Mouse (Mus musculus) frontal cortex, postnatal 14 days (tissue): Measurements from ENCODE around the gene Klf3.
A peak's percentile ranks its signal among the peaks of the same experiment; 100 is the strongest.

Source experiments
- DNase-seq, 2 experiments: peaks; one replicate each; pipeline ENCODE4 v3.0.0; 2022; ENCODE audit warnings: low spot score in 2 of 2

The Klf3 gene

DNA sequence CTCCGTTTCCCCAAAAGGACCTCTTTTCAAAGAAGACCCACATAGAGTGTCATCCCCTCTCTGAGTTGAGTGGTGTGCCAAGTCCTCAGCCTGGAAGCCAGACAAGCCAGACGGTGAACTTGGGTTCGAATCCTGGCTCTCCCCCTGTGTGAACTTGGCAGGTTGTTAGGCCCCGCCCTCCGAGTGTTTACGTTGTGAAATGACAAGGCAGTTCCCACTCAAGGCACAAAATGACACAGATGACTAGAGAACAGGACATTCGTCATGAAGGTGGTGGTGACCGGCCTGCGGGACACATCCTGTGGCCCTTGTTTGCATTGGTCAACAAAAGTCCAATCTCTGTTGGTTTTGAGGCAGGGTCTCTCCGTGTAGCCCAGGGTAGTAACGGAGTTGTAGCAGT, 6.7 kb downstream of the Klf3 start:
- no peak for DNase-seq

DNA sequence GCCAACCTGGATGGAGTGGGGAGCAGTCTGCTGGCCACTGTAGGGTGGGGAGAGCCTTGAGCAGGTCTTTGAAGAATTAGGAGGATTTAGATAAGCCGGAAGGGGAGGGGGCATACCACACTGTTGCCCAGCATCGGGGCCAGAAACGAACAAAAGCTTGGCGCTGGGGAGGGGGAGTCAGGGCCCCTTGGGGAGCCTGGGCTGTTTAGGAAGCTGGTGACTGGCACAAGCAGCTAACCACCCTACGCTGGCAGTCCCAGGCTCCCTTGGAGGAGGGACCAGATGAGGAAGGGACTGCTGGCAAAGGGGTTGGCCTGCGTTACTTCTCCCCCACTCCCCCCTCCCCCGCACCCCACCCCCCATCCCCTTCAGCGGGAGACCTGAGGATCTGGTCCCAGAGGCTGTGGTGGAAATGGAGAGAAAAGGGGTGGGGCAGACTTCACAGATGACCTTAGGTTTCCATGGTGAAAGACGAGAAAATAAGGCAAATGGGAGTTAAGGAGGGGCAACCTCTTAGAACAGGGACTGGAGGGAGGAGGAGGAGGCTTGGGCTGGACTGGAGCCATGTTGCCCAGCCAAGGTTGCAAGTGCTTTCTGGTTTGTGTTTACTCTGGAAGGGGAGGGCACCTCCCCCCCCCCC, 7.8 kb downstream of the Klf3 start:
- DNase-seq = no peak

DNA sequence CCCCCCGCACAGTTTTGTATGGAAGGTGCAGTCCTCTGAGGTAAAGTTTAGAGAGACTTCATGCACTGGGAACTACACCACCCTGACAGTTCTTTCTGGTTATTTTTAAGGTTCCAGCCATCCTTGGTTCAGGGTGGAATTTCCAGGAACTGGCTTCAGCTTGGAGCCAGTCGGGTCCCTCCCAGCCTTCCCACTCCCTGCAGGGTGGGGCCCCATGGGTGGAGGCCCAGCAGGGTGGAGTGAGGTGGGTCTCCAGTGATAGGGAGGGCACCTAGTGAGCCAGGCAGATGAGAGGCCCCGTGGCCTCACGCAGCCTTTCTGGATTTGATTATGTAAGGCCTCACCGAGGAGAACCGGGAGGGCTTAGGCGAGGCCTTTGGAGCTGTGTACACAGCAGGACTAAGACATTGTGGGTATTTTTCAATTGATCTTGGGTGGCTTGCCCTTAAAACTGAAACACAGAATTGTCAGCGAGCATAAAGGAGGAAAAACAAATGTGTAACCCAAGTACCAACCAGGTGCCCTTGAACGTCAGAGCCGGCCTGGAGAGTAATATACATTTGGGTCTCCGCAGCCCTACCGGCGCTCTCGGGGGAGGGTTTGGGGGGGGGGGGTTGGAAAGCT, 8.4 kb downstream of the Klf3 start:
- DNase-seq = no peak

DNA sequence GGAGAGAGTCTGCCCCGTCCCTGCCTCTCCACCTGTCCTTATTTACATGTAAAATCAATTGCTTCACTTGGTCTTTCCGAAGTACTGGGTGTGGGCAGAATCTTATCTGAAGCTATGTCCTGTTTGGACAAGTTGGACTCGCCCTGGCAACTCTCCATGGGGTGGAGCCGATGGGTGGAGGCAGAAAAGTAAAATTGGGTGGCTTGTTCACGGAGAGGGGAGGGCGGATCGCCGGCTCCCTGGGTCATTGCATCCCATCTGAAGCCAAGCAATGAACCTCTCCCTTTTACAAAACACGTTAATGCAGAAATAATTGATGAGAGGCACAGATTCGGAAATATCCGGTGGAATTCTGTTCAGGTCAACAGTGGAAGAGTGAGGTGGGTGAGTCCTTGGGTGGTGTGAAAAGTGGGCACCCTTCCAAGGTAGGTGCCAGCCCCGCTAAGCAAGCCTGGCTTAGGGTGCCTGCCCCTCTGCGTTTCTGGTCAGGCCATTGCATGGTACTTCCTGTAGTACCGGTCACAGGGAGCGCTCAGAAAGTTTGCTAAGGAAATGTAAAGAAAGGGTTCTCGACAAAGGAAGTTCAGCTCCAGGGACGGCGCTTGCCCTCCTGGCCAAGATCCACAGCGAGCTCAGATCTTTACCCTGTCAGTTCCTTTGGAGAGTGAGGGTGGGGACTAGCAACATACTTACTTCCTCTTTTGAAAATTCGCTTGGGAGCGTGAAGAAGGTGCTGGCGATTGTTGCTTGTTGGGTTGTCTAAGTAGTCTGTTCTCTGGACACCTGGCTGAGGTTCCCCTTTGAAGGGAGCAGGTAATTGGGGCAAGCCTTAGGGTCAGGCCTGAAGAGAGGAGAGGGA, 9.2 kb downstream of the Klf3 start:
- no peak for DNase-seq

DNA sequence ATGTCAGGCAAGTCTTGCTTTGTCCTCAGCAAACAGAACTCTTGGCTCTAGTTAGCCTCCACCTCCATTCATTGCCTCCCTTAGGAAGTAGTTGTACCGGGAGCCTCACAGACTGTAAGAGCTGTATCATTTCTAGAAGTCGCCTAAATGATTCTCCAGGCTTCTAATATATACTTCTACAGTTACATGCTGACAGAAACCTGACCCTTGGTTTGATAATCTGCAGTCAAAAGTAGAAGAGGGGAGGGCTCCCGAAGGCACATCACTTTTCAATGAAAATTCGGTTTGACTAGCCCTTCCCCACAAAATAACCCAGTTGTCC, 9.8 kb downstream of the Klf3 start:
- no peak for DNase-seq

DNA sequence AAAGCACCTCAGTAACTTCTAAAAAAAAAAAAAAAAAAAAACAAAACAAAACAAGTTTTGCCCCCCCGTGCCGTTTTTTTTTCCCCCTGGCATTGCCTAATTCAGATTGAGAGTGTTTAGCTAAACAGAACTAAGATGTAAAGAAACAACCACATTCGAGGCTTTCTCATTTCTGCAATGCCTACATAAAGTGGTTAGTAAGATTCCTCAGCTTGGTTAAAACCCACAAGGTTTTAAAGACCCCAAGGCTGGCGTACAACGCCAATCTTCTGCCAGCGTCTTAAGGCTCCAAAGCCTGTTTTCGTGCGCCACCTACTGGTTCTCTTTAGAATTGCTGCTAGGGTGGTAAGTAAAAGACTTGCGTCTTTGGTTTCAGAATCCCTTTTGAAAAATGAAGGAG, 10.2 kb downstream of the Klf3 start:
- DNase-seq = peak; percentile 47 to 82

DNA sequence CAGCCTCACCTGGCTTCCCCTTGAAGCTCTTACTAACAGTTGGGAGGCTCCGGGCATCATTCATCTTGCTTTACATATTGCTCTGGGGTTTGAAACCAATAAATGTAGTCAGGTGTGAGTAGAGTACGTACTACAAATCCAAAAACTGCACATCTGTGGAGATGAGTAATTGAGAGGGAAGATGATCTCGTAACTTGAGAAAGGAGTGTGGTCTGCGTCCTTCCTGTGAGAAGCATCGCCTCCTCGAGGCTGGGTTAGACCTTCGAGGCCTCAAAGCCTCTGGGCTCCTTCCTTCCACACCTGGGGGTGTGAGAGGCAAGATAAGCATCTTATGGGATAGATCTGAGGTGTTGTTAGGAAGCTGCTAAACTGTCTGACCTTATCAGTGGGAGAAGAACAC, 11.2 kb downstream of the Klf3 start:
- DNase-seq = no peak

DNA sequence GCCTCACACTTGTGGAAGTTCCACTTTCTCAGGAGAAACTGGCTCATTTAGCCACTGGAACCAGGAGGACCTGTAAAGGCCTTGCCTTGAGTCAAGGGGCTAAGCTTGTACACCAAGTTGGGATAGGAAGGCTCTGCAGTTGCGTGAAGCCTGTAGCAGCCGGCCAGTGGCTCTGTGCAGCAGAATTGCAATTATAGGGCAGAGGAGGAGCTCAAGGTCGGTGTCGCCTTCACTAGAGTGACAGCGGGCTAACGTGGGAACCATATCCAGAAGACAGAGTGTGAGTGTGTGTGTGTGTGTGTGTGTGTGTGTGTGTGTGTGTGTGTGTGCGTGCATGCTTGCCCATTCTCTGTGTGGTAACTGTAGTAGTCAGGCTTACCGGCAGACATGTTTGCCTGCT, 12.4 kb downstream of the Klf3 start:
- no peak for DNase-seq

DNA sequence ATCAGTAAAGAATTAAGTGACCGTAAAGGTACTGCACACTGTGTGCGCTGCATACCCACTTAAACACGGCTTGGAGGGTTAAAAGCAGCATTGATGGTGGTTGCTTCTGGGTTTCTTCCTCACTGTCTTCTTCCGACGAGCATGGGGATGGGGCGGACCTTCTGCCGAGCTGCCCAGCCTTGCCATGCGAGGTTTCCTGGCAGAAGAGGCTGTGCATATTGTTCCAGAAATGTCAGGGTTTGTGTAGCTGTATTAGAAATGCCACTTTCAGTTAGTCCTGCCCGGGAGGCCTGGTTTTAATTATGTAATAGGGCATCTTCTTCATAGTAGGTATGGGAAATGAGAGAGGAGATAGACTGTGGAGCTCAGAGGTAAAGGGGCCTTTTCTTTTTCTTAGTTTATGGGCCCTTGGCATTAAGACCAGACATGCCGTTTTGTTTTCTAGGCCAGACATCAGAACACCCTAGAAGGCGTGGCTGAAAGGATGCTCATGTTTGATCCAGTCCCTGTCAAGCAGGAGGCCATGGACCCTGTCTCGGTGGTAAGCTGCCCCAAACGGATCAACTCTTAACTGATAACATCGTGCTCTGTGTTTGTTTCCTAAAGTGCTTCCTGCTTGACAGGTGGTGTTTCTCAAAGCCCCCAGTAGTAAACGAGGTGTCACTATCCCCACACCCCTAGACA, 13.2 kb downstream of the Klf3 start:
- no peak for DNase-seq

DNA sequence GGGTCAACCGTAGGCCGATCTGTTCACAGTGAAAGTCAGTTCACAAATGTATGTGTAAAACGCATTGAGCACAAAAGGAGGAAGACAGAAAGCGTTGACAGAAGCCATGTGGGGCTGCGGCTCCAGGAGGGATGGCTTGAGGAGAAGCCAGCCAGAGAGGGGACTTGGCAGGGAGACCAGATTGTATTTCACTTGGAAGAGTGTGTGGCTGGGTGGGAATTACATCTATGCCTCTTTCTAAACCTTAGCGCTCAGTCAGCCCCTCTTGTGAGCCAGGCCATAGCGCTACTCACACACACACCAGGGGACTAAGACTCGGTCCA, 13.7 kb downstream of the Klf3 start:
- DNase-seq = no peak

DNA sequence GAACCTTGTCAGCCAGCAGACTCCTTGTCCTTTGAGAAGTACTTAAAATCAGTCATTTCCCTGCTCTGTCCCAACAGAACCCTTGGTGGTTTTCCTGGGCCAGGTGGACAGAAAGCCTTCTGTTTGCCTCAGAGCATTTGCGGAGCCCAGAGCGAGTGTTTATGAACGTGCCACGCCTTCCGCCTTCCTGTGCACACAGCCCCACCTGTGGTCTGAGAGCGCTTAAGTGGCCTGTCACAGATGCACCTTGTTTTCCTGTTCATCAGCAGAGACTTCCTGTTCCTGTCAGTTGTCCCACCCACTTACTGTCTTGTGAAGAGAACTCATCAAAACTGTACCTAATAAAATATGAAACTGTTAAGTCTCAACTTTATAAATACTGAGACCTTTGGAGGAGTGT, 16.2 kb downstream of the Klf3 start:
- DNase-seq = no peak

DNA sequence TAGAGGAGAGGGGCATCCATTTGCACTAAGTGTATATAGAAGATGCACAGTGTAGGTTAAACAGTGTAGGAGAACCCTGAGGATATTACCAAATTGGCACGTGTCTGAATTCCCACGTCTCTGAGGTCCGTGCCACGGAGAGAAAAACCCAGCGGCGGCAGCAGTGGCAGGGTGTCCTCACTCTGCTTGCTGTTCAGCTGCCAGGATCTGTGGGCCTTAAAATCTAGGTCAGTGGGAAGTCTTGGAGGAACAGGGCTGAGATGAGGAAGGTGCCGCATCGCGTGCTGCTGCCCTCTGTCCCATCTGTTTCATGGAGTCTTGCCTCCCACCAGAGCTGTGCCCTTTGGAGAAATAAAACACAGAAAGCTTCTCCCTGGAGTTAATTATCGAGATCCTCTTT, 16.9 kb downstream of the Klf3 start:
- no peak for DNase-seq

DNA sequence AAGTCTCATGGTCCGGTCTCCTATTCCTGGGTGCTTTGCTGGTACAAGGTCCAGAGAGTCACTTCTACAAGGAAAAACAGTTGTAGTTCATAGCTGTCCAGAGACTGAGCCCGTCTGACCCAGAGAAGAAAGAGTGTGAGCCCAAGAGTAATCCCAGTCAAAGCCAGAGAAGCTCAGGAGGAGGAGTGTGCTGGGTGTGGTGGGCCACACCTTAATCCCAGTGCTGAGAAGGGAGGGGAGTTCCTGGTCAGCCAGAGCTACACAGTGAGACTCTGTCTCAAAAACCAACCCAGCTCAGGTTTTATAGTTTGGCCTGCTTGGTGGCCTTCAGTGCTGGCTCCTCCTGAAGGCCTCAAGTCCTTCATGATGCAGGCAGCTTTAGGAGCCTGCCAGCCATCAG, 18.1 kb downstream of the Klf3 start:
- no peak for DNase-seq

DNA sequence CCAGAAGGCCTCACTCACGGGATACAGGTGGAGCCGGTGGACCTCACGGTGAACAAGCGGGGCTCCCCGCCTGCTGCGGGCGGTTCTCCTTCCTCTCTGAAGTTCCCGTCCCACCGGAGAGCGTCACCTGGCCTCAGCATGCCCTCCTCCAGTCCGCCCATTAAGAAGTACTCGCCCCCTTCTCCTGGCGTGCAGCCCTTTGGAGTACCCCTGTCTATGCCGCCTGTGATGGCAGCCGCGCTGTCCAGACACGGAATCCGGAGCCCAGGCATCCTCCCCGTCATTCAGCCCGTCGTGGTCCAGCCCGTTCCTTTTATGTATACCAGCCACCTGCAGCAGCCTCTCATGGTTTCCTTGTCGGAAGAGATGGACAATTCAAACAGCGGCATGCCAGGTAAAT, 18.8 kb downstream of the Klf3 start:
- DNase-seq = no peak

DNA sequence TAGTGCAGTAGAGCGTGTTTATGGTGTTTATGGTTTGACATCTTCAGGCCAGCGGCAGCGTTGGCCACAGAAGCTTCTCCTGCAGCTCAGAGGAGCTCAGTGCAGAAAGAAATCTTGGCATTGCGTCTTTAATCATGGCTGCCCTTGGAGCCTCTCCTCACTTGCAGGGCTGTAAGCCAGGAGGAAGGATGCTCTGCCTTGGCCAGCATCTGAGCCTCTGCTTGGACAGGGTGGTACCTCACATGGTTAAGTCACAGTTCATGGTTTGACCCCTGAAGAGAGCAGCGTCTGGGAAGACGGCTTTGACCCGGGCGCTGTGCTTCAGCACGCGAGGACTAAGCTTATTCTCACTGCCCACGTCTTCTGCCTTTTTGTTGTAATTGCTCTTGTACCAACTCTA, 20.2 kb downstream of the Klf3 start:
- no peak for DNase-seq

DNA sequence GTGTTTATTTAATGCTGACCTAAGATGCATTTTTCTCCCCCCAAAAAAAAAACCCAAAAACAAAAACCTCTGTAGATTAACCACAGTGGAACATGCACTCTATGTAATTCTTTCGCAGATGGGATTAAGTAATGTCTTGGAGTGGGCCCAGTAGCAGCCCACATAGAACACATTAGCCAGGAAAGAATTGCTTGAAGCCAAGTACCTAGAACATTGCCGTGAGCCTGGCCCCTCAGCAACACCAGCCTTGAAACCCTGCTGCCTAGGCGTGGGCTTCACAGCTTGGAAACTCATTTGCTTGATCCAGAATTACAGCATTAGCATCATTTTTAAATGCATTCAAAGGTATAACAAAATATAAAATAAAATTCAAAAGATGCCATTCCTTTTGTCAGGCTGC, 21.6 kb downstream of the Klf3 start:
- DNase-seq = no peak

DNA sequence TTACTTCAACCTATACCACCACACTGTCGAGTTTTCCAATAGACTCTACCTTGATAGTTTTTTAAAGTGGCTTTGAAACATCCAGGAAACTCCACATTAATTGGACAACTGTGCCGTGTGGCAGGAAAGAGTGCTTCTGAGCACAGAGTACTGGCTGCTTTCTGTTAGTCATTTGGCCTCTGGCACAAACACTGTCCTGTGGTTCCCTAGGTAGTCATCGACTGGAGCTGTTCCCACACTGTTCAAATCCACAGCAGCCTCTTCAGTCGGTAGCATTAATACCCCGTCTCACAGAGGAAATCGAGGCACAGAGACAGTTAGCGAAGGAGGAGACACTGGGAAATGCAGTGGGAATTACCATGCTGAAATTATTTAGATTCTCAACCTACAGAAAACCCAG, 22.3 kb downstream of the Klf3 start:
- DNase-seq = no peak

DNA sequence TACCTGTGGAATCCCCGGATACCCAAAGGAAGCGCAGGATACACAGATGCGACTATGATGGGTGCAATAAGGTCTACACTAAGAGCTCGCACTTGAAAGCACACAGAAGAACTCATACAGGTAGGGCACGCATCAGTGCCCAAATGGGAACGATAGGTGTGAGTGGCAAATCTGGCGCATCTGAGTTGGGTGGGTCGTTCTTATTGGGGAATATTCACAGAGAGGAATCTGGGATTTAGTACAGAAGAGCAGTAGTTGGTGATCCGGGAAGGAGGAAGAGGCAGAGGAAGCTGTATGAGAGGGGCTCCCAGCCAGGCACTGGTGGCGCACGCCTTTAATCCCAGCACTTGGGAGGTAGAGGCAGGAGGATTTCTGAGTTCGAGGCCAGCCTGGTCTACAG, 24.0 kb downstream of the Klf3 start:
- DNase-seq = no peak

DNA sequence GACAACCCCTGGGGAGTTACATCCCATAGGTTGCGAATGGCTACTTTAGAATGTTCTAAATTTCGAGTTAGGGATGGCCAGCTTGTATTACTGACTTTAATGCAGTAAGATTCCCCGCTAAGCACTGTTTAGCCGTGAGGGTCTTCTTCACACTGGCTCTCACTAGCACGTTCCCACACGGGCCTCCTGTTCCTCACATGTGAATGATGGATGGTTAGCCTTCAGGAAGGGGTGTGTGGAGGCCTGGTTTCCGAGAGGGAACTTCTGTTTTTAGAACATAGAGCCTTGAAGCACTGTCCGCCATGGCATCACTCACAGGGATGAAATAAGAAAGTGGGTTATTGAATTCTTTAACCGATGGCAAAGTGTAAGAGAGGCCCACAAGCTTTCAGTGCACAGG, 25.1 kb downstream of the Klf3 start:
- no peak for DNase-seq

DNA sequence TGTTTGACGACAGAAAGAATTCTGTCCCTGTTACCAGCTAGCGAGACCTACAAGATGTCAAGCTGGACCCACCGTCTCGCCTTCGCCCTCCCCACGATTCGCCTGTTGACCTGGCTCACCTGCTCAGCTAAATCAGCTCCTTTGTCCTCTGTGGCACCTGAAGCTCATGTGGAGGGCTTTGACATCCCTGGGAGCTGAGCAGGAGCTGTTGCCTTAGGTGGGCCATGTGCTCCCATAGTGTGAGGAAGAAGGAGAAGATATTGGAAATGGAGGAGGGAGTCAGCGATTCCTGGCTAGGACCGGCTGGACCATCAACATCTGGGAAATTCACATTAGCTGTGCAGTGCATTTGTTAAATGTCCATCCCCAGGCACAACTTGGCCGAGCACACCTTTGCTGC, 26.4 kb downstream of the Klf3 start:
- DNase-seq = no peak

DNA sequence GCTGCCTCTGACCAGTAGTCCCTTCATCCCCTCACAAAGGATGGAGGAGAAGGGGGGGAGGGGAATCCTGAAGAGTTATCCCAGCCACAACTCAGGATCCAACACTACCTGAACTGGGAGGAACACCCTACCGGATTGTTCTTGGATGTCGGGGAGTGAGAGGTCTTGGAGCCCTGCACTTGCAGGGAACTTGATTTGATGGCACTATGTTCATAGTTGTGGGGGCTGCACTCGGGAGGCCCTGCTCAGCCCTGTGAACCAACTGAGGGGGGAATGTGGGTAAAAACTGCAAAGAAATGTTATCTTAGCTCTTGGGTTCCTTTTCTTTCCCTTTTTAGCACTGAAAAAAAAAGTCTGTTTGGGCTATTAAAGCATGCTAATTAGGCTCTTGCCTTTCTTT, 27.6 kb downstream of the Klf3 start:
- DNase-seq = no peak

DNA sequence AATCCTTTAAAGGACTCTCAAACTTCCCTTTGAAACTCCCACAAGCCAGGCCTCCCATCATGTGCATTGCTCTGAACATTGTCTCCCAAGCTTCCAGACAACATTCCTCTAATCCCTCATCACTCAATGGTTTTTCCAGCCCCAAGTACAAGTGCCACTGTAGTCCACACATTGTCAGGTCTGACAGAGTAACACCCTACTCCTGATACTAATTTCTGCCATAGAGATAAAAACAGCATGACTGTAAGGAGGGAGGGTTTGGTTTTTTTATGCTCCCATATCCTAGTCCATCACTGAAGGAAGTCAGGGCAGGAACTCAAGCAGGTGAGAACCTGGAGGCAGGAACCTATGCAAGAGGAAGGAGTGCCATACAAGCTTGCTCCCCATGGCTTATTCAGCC, 30.2 kb downstream of the Klf3 start:
- DNase-seq = no peak

DNA sequence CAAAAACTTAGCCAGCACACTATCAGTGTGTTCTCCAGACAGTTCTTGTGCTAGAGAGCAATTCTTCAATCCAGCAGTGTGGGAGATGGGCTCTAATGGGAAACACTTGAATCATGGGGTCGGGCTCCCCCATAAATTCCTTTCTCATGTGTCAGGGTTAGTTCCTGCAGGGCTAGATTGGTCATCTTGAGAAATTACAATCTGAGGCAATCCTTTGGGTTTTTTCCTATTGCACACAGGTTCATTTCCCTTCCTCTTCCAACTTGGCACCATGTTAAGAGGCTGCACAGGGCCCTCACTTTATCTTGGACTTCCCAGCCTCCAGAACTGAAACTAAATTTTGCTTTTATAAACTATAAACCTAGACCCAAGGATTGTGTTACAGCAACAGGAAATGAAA, 31.0 kb downstream of the Klf3 start:
- no peak for DNase-seq
